Mouse (Mus musculus) monocyte, adult 5-6 weeks (primary cell): ENCODE measurements at regions not wholly inside any gene's neighbourhood (a gene's known extent, or its start where the extent isn't known, plus 50 kb on each side); places are given as distances from the start of the nearest gene placed in this dataset.

Experiments used
- ATAC-seq: fragments of 153-309, 156-312 bp; replicated peaks from 2 replicates; pipeline ENCODE4 v1.8.0; 2017; ENCODE audit warnings: mild to moderate bottlenecking; ENCODE audit not compliant: low TSS enrichment, insufficient number of reproducible peaks, severe bottlenecking, poor library complexity, low FRiP score

DNA sequence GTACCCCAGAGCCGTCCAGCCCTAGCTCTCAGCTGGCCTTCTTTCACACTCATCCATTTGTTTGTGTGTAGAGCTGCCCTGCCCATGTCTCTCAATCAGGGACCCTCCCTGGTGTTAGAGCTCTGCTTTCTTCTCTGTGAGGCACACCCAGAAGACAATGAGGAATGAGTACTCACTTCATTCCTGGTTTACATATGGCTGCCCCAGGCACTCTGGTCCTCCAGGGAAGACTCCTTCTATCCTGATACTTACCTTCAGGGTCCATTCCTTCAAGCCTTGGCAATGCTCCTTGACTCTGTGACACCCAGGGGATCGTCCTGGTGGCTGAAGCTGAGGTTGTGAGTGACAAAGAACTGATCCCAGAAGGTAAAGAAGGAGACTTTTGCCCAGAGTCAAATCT is 122.0 kb upstream of the 1700016C15Rik start:
- ATAC-seq = no peak

GRCm38 (mm10) chr1:177608551-177609020 is 121.0 kb upstream of the 1700016C15Rik start:
- no peak for ATAC-seq

- ATAC-seq = no peak
These were observed 120.4 kb upstream of the 1700016C15Rik start for GRCm38 (mm10) chr1:177609226-177609625.

DNA sequence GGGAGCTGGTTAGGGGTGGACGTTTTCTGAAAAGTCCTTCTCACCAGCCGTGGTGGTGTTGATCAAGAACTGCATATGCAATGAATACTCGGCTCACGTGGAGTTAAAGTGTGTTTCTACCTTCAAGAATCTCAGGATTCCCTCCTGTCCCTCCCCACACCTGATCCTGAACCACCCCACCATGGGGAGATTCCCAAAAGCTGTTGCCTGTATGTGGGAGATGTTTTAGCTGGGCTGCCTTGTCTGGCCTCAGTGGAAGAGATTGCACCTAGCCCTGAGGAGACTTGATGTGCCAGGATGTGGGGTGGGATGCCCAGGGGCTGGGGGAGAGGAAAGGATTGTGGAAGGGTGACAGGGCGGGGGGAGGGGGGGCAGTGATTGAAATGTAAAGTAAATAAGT is 119.9 kb upstream of the 1700016C15Rik start:
- ATAC-seq = no peak

- ATAC-seq = no peak
These were observed 119.5 kb upstream of the 1700016C15Rik start for GRCm38 (mm10) chr1:177610156-177610555.

DNA sequence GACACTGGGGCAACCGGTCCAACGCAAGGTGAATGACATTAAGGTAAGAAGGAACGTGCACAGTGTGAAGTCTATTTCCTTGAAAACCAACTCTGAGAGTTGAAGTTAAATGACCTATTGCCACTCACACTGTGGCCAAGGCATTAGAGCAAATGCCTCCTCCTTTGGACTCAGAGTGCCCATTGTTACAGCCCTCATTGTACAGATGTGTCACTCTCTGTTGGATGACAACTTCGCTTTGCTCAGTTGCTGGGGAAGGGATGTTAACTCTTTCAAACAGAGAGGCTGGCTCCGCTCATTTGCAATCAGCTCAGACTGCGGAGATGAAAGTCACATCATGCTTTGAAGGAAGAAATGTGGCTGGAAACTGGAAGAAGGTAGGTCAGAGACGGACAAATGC is 117.1 kb upstream of the 1700016C15Rik start:
- no peak for ATAC-seq

GRCm38 (mm10) chr1:177615609-177616008 is 114.0 kb upstream of the 1700016C15Rik start:
- no peak for ATAC-seq

DNA sequence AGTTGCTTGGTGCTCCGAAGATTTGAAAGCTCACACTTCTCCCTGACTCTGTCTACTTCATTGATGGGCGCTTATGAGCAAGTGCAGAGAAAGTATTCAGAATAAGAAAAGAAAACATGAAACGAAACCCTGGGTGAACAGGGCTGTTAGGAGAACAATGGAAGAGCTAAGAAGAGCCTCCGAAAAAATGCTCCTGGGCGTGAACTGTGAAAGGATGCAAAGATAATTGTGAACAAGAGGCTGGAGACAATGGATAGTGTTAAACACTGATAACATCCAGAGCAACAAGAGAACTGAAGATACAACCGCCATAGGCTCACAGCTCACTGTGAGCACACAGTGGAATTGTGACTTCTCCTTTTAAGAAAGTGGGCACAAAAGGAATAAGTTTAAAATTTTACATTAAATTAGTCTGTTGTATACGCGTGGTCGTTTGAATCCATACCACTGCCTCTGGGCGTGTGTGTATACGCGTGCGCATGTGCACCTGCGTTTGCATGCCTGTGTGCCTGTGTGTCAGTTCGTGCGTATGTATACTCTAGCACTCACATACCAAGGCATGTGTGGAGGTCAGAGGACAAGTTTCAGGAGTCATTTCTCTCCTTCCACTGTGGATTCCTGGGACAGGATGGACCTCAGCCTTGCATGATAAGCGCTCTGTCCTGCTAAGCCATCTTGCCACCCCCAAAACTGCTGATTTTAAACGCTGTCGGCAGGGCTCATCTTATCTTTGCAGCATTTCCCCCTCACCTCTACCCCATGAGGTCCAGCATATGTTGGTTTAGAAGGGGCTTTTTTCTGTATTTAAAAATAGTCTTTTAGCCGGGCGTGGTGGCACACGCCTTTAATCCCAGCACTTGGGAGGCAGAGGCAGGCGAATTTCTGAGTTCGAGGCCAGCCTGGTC is 113.0 kb upstream of the 1700016C15Rik start:
- no peak for ATAC-seq

- ATAC-seq = no peak
These were observed 109.0 kb upstream of the 1700016C15Rik start for GRCm38 (mm10) chr1:177620501-177621099.

GRCm38 (mm10) chr1:177621854-177622590 is 107.6 kb upstream of the 1700016C15Rik start:
- no peak for ATAC-seq

DNA sequence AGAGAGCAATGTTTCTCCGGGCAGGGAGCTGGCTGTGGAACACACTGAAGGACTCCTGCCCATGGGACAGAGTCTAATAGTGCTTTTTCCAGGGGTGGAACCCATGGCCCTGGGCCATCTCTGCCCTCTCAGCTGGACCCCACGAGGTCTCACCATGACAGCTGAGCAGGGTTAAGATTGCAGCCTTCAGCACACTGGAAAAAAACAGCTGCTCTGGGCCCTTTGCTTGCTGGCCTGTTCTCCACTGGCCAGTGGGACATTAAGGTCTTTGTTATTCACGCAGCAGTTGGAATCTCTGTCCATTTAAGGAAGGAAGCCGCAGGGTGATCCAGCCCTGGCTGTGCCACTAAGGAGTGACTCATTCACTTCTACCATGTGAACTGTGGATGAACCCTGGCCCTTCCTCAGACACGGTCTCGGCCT is 106.3 kb upstream of the 1700016C15Rik start:
- 0 out of 2 replicates have a peak, but pooled peaks have one; percentile 38 for ATAC-seq

DNA sequence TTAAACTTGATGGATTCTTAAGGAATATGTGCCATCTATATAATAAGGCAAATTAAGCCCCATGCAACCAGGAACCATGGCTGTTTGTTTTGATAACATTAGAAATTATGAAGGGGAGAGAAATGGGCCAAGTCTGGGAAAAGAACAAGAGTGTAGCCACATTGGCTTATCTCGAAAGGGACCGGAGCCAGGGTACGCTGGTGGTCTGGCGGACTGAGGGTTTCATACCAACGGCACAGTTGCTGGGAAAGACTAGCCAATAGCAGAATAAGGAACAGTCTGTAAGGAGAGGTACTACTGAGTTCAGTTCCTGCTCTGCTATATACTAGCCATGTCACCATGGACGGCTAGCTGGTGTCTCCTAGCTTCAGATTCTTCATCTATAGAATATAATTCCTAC is 105.9 kb upstream of the 1700016C15Rik start:
- no peak for ATAC-seq

DNA sequence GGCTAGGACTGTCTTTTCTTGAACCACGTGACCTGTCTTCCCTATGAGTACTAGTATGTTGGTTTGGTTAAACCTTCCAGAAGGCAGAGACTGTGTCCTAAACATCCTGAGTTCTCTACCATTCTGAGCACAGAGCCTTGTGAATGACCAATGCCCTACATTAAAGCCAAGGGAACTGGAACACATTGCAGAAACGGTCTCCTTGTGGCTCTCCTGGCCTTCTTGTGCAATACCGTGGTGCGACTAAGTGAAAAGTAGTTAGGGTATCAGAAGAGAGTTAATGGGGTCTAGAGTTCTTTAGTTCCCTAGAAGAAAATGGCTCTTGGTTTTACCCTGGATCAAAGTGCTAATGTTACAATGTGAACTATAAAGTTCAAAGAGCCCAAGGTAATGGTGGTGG is 101.8 kb upstream of the 1700016C15Rik start:
- ATAC-seq = no peak

- ATAC-seq = no peak
These were observed 95.5 kb upstream of the 1700016C15Rik start for GRCm38 (mm10) chr1:177633966-177634602.

- ATAC-seq = no peak
These were observed 92.6 kb upstream of the 1700016C15Rik start for GRCm38 (mm10) chr1:177637061-177637460.

GRCm38 (mm10) chr1:177638381-177638780 is 91.2 kb upstream of the 1700016C15Rik start:
- no peak for ATAC-seq

DNA sequence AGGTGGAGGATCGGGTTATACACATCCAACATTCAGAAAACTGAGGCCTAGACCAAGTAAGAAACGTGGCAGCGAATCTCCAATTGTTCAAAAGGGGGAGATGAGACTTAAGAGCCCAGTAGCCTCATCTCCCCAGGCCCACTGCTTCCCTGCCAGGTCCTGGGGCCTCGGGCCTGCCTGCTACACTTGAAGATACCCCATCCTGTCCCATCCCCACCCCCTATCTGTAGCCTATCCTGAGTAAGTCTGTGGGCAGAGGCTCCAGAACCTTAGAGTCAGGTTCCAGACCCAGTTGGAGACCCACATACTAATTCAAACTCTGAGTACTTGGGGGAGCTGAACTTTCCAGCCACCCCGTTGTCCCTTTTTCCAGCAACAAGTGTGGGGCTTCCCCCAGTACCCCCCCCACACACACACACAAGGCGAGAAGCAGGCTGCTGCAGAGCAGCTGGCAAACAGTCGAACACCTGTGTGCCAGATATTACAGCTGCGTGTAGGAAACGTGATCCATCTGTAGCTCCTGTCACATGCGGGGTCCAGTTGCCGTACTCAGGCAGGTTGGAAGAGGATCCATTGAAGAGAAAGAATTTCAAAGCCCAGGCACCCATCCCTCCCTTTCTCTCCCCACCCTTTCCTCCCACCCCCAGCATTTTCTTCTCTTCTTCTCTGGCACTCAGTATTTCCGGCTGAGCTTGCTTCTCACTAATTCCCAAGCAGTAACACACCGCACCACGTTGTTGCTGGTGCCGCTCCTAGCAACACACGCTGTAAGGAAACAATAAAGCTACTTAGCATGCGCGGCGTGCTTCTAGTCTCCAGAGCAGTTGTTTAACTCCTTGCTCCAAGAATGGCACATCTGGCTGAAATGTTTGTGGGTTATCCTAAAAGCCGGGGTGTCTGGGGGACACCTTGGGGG is 89.4 kb upstream of the 1700016C15Rik start:
- ATAC-seq = no peak
